17 mouse cellular contexts compared by ENCODE assay signal in genomic region chr12:32109201-32109600, GRCm38 (mm10). TPM values are rescaled to one million over a fixed set of nuclear protein-coding genes. Genes with fewer than 3 reads are reported as not detected.
DNase-seq lines count a peak whose midpoint lies in the region; ATAC-seq and TF ChIP-seq lines count a peak whose summit lies in the region.
"Had no signal": no experiment of that assay in that cellular context is flagged by ENCODE, and none has a peak within 500 bp of the region (broad histone marks: within the 10 kb centered on the region; RNA-seq: fewer than 3 reads in every experiment).

No protein-coding gene starts in this region.

- H3K27ac ChIP-seq in liver, embryonic 12.5 days: peak overlapping the region; percentile 96
- no peak overlapping the region for H3K27ac ChIP-seq in liver, postnatal 0 days (ENCODE audit: low read depth)
- H3K27ac ChIP-seq: embryonic facial prominence, embryonic 15.5 days; limb, embryonic 13.5 days; midbrain, embryonic 10.5 days; neural tube, embryonic 13.5 days had no signal

- H3K36me3 ChIP-seq in liver, embryonic 12.5 days: peaks cover 57% of the 10 kb centered on the region
- peaks cover 3% of the 10 kb centered on the region for H3K36me3 ChIP-seq in liver, postnatal 0 days (replicated peaks; ENCODE audit: insufficient read depth, low read length)
- H3K36me3 ChIP-seq in C2C12 (ENCODE audit: control insufficient read depth, insufficient read depth): no peaks in the 10 kb centered on the region
- H3K36me3 ChIP-seq: embryonic facial prominence, embryonic 15.5 days; limb, embryonic 13.5 days; midbrain, embryonic 10.5 days; neural tube, embryonic 13.5 days had no signal

- H3K79me3 ChIP-seq in C2C12 (ENCODE audit: low read depth): no peaks in the 10 kb centered on the region

- no peak overlapping the region for H3K4me2 ChIP-seq in liver, embryonic 12.5 days
- no peak overlapping the region for H3K4me2 ChIP-seq in liver, postnatal 0 days (ENCODE audit: low read depth, low read length)
- H3K4me2 ChIP-seq: embryonic facial prominence, embryonic 15.5 days; heart, embryonic 11.5 days; limb, embryonic 13.5 days; neural tube, embryonic 13.5 days had no signal

- no peaks in the 10 kb centered on the region for H3K79me2 ChIP-seq in C2C12 (ENCODE audit: control insufficient read depth, insufficient read depth)

- DNase-seq in liver, postnatal 0 days: no peak
- peak; percentile 89 for DNase-seq in adrenal gland, adult 8-10 months
- DNase-seq in B cell, adult 2 months: no peak
- DNase-seq in right cerebral cortex, postnatal 10 days (ENCODE audit: low spot score in 2 of 2): no peak
- DNase-seq: gastrocnemius, postnatal 14 days; kidney, adult 9 months had no signal

- no peak for TF ChIP-seq CTCF in liver, postnatal 0 days (IDR thresholded peaks at IDR 0.05; ENCODE audit: low read depth)
- TF ChIP-seq CTCF in C2C12 (IDR thresholded peaks at IDR 0.05; ENCODE audit: control insufficient read depth, insufficient read depth, insufficient read length): no peak

- H3K4me3 ChIP-seq in liver, embryonic 12.5 days: no peak overlapping the region
- H3K4me3 ChIP-seq in liver, postnatal 0 days (ENCODE audit: low read depth, low read length): no peak overlapping the region
- no peak overlapping the region for H3K4me3 ChIP-seq in C2C12 (ENCODE audit: insufficient read depth, poor library complexity, severe bottlenecking)
- H3K4me3 ChIP-seq: embryonic facial prominence, embryonic 15.5 days; limb, embryonic 13.5 days; midbrain, embryonic 10.5 days; neural tube, embryonic 13.5 days had no signal

- H3ac ChIP-seq in C2C12 (ENCODE audit: control insufficient read depth, insufficient read length, low read depth): no peak overlapping the region

- 0 out of 2 replicates have a peak overlapping the region, but pooled peaks have one; percentile 17 for H3K9ac ChIP-seq in liver, embryonic 12.5 days
- no peak overlapping the region for H3K9ac ChIP-seq in liver, postnatal 0 days (replicated peaks)
- H3K9ac ChIP-seq: embryonic facial prominence, embryonic 15.5 days; limb, embryonic 13.5 days; neural tube, embryonic 13.5 days had no signal

- no peak for ATAC-seq in liver, embryonic 12.5 days
- no peak for ATAC-seq in liver, postnatal 0 days
- peak; percentile 33 for ATAC-seq in granulocyte monocyte progenitor cell, adult 5-6 weeks (replicated peaks; ENCODE audit: poor library complexity, severe bottlenecking)
- no peak for ATAC-seq in inflammation-experienced regulatory T-cells, adult 6 months
- ATAC-seq: CD4-positive, CD25-positive, alpha-beta regulatory T cell, adult 4 months had no signal

- no peaks in the 10 kb centered on the region for H3K27me3 ChIP-seq in liver, embryonic 12.5 days (replicated peaks)
- H3K27me3 ChIP-seq in liver, postnatal 0 days (ENCODE audit: insufficient read depth, low read length): no peaks in the 10 kb centered on the region
- no peaks in the 10 kb centered on the region for H3K27me3 ChIP-seq in C2C12 (ENCODE audit: control insufficient read depth, insufficient read depth, insufficient read length)
- H3K27me3 ChIP-seq: embryonic facial prominence, embryonic 15.5 days; limb, embryonic 13.5 days; neural tube, embryonic 13.5 days had no signal

- no peaks in the 10 kb centered on the region for H3K9me3 ChIP-seq in liver, embryonic 12.5 days (replicated peaks)
- H3K9me3 ChIP-seq in liver, postnatal 0 days (ENCODE audit: low read length): no peaks in the 10 kb centered on the region
- H3K9me3 ChIP-seq: embryonic facial prominence, embryonic 15.5 days; G1E; limb, embryonic 13.5 days; midbrain, embryonic 10.5 days; neural tube, embryonic 13.5 days had no signal

- no peak for TF ChIP-seq EP300 in liver, postnatal 0 days (IDR thresholded peaks at IDR 0.05; ENCODE audit: low read depth)

- 86% methylated on average over 8 of the region's 8 CpGs for WGBS in liver, embryonic 12.5 days (ENCODE audit: insufficient replicate concordance)
- 84% methylated on average over 8 of the region's 8 CpGs for WGBS in liver, postnatal 0 days (ENCODE audit: insufficient replicate concordance)

- peaks cover 98% of the 10 kb centered on the region for H3K4me1 ChIP-seq in liver, embryonic 12.5 days
- peaks cover 20% of the 10 kb centered on the region for H3K4me1 ChIP-seq in liver, postnatal 0 days (ENCODE audit: insufficient read depth)
- H3K4me1 ChIP-seq: embryonic facial prominence, embryonic 15.5 days had no signal

TF ChIP-seq in C2C12, 6 proteins besides CTCF, POLR2A, EP300 and RAD21:
- peak; percentile 31 for TF ChIP-seq CEBPB (IDR thresholded peaks at IDR 0.05; ENCODE audit: low read depth)
- peak; percentile 66 for TF ChIP-seq MYOD1 (IDR thresholded peaks at IDR 0.05; ENCODE audit: control insufficient read depth, insufficient read length, low read depth)
- TF ChIP-seq MAX (IDR thresholded peaks at IDR 0.05): no peak
- no peak for TF ChIP-seq USF1 (IDR thresholded peaks at IDR 0.05; ENCODE audit: low read depth)

RNA-seq across cellular contexts. Expression of gene Prkar2b, which starts 48.1 kb away (rescaled TPM):
- polyA plus RNA-seq in liver, embryonic 12.5 days (2016; fragmentation: Nextera tagmentation; extraction: Ambion mirVana): 137 and 141 TPM in 2 replicates
- polyA plus RNA-seq in liver, postnatal 0 days (2015; fragmentation: Nextera tagmentation; extraction: Ambion mirVana): 34.0 and 34.6 TPM in 2 replicates
- polyA plus RNA-seq in C2C12 (2012; fragmentation: generic; extraction: Trizol): 33.1 TPM
- total RNA-seq in adrenal gland, adult 8-10 months (2022): 100 to 1,000 TPM; 295 to 379 (median 319) TPM
- total RNA-seq in granulocyte monocyte progenitor cell, adult 5-6 weeks (2014; fragmentation: Nextera tagmentation): 66.3 and 67.0 TPM in 2 replicates
- 94.8 and 95.1 TPM in 2 replicates for total RNA-seq in granulocyte monocyte progenitor cell, adult 5-6 weeks (2017)
- under 1 TPM; 0.38 to 0.77 (median 0.67) TPM for polyA plus RNA-seq in inflammation-experienced regulatory T-cells, adult 6 months (2017; shearing (Covaris generic))

Comparison
In these comparisons a context has a peak if more than half of its experiments do, and no peak if none do; other contexts are left out.
1. RNA of gene Prkar2b, which starts 48.1 kb away (polyA plus RNA-seq): 137 to 141 TPM in liver, embryonic 12.5 days, 34.0 to 34.6 TPM in liver, postnatal 0 days and 33.1 TPM in C2C12 (single experiment); 0.38 to 0.77 TPM in inflammation-experienced regulatory T-cells, adult 6 months; every median in the first group is over 10 times any median in the second.